Mouse (Mus musculus): ENCODE data around the gene Coa7.

GRCm38 (mm10) chr4:108358498-108358897 lies 30.6 kb downstream of the Coa7 start:
- TF ChIP-seq CTCF (IDR thresholded peaks at IDR 0.05; ENCODE audit: borderline replicate concordance, insufficient read depth, low read depth, low read length) (no peak), POLR2A (IDR thresholded peaks at IDR 0.05; ENCODE audit: borderline replicate concordance, insufficient read depth, low read length) (no peak)

All from cerebellum, adult 2 months (tissue).